Mouse (Mus musculus) heart, embryonic 15.5 days (tissue): ENCODE measurements around the gene Thop1. TPM values are rescaled to one million over a fixed set of nuclear protein-coding genes. Genes with fewer than 3 reads are reported as not detected.

Source experiments
- ATAC-seq: fragments of 200-750 bp; cut with Nextera tagmentation; replicated peaks from 2 replicates; pipeline ENCODE4 v1.8.0; 2017; ENCODE audit warnings: low read depth, moderate TSS enrichment; ENCODE audit not compliant: insufficient number of reproducible peaks, insufficient read depth, low FRiP score
- H3K27ac ChIP-seq: fragments of 300-500 bp; sonication (generic); 2 replicates; pipeline ENCODE4 v1.5.1; 2015; ENCODE audit warnings: mild to moderate bottlenecking, inconsistent platforms
- H3K27me3 ChIP-seq: fragments of 300-500 bp; sonication (generic); 2 replicates; pipeline ENCODE4 v1.6.1; 2015; ENCODE audit warnings: inconsistent platforms
- H3K36me3 ChIP-seq: fragments of 300-500 bp; sonication (generic); 2 replicates; pipeline ENCODE4 v1.6.1; 2015; ENCODE audit warnings: mild to moderate bottlenecking, inconsistent platforms
- H3K4me1 ChIP-seq: fragments of 300-500 bp; sonication (generic); replicated peaks from 2 replicates; pipeline ENCODE4 v1.6.1; 2015; ENCODE audit warnings: inconsistent platforms
- H3K4me2 ChIP-seq: fragments of 300-500 bp; sonication (generic); 2 replicates; pipeline ENCODE4 v1.6.1; 2015; ENCODE audit warnings: inconsistent platforms, mild to moderate bottlenecking, moderate library complexity
- H3K4me3 ChIP-seq: fragments of 300-500 bp; sonication (generic); 2 replicates; pipeline ENCODE4 v1.5.1; 2015; ENCODE audit warnings: mild to moderate bottlenecking, inconsistent platforms
- H3K9ac ChIP-seq: fragments of 300-500 bp; sonication (generic); 2 replicates; pipeline ENCODE4 v1.6.1; 2015; ENCODE audit warnings: mild to moderate bottlenecking, inconsistent platforms
- H3K9me3 ChIP-seq: fragments of 300-500 bp; sonication (generic); replicated peaks from 2 replicates; pipeline ENCODE4 v1.6.1; 2016; ENCODE audit warnings: inconsistent platforms
- WGBS: fragments of 180-500 bp; shearing (Covaris S2); methylation state at CpG from one replicate; pipeline ENCODE4 v1.1.7; 2015; ENCODE audit warnings: mixed read lengths; 5-methylcytosine and 5-hydroxymethylcytosine counted together
- polyA plus RNA-seq: library from polyadenylated mRNA; unstranded; fragments of >200 nt; fragmentation: Nextera tagmentation; extraction: Ambion mirVana; gene quantifications from 2 replicates; pipeline ENCODE4 v1.2.1, GENCODE M21; 2015

Thop1 gene
- polyA plus RNA-seq, 1 experiment from 2014 or later: 22.3 TPM

GRCm38 (mm10) chr10:81082168-81082960 lies 12.5 kb downstream of the Thop1 start:
- Histone ChIP-seq H3K9me3 (no peaks in the 10 kb centered on the region), H3K4me3 (no peak overlapping the region), H3K36me3 (peaks cover 42% of the 10 kb centered on the region), H3K4me1 (no peaks in the 10 kb centered on the region), H3K4me2 (no peak overlapping the region), H3K27me3 (no peaks in the 10 kb centered on the region), H3K27ac (no peak overlapping the region), H3K9ac (no peak overlapping the region)
- no peak for ATAC-seq
- 76% methylated on average over 7 of the region's 7 CpGs for WGBS

GRCm38 (mm10) chr10:81087021-81087420 lies 17.2 kb downstream of the Thop1 start:
- no peak for ATAC-seq
- H3K9me3 ChIP-seq: no peaks in the 10 kb centered on the region
- H3K36me3 ChIP-seq: peaks cover 2% of the 10 kb centered on the region
- H3K4me2 ChIP-seq: no peak overlapping the region
- 41% methylated on average over 2 of the region's 2 CpGs for WGBS
- 0 out of 2 replicates have a peak, but pooled peaks cover 7% of the 10 kb centered on the region for H3K4me1 ChIP-seq
- no peaks in the 10 kb centered on the region for H3K27me3 ChIP-seq
- no peak overlapping the region for H3K4me3 ChIP-seq
- H3K27ac ChIP-seq: no peak overlapping the region
- no peak overlapping the region for H3K9ac ChIP-seq

- Histone ChIP-seq H3K27ac (no peak overlapping the region), H3K9me3 (no peaks in the 10 kb centered on the region), H3K9ac (no peak overlapping the region), H3K4me1 (0 out of 2 replicates have a peak, but pooled peaks cover 7% of the 10 kb centered on the region), H3K27me3 (no peaks in the 10 kb centered on the region), H3K4me2 (no peak overlapping the region), H3K4me3 (no peak overlapping the region), H3K36me3 (no peaks in the 10 kb centered on the region)
- no peak; the same call in 1 of the 2 replicates for ATAC-seq
- WGBS: 31% methylated on average over 2 of the region's 2 CpGs
These were observed 19.4 kb downstream of the Thop1 start for GRCm38 (mm10) chr10:81089216-81089615.

- H3K27ac ChIP-seq: no peak overlapping the region
- no peaks in the 10 kb centered on the region for H3K27me3 ChIP-seq
- H3K9me3 ChIP-seq: no peaks in the 10 kb centered on the region
- 0 out of 2 replicates have a peak, but pooled peaks cover 7% of the 10 kb centered on the region for H3K4me1 ChIP-seq
- no peak overlapping the region for H3K4me3 ChIP-seq
- no peak for ATAC-seq
- H3K4me2 ChIP-seq: no peak overlapping the region
- no peaks in the 10 kb centered on the region for H3K36me3 ChIP-seq
- H3K9ac ChIP-seq: no peak overlapping the region
- 72% methylated on average over 7 of the region's 7 CpGs for WGBS
These were observed 20.8 kb downstream of the Thop1 start for GRCm38 (mm10) chr10:81090621-81091020.

GRCm38 (mm10) chr10:81092465-81093250 lies 22.8 kb downstream of the Thop1 start:
- ATAC-seq: no peak; the same call in 1 of the 2 replicates
- Histone ChIP-seq H3K27ac (no peak overlapping the region), H3K4me1 (0 out of 2 replicates have a peak, but pooled peaks cover 7% of the 10 kb centered on the region), H3K9ac (no peak overlapping the region), H3K4me3 (no peak overlapping the region), H3K4me2 (no peak overlapping the region), H3K27me3 (no peaks in the 10 kb centered on the region), H3K9me3 (no peaks in the 10 kb centered on the region), H3K36me3 (no peaks in the 10 kb centered on the region)
- WGBS: 42% methylated on average over 22 of the region's 22 CpGs

- H3K9ac ChIP-seq: no peak overlapping the region
- ATAC-seq: no peak
- no peak overlapping the region for H3K4me3 ChIP-seq
- WGBS: 51% methylated on average over 9 of the region's 9 CpGs
- no peaks in the 10 kb centered on the region for H3K27me3 ChIP-seq
- no peak overlapping the region for H3K27ac ChIP-seq
- no peaks in the 10 kb centered on the region for H3K4me1 ChIP-seq
- H3K9me3 ChIP-seq: no peaks in the 10 kb centered on the region
- no peaks in the 10 kb centered on the region for H3K36me3 ChIP-seq
- H3K4me2 ChIP-seq: no peak overlapping the region
These were observed 25.3 kb downstream of the Thop1 start for GRCm38 (mm10) chr10:81094931-81095678.

- no peaks in the 10 kb centered on the region for H3K9me3 ChIP-seq
- under 1% methylated on average over 56 of the region's 56 CpGs for WGBS
- peak within 1 kb of the TSS; percentile 88 for H3K4me2 ChIP-seq
- H3K36me3 ChIP-seq: peaks cover 24% of the 10 kb centered on the region
- H3K4me1 ChIP-seq: peaks cover 25% of the 10 kb centered on the region
- H3K27me3 ChIP-seq: no peaks in the 10 kb centered on the region
- peak within 1 kb of the TSS; percentile 87 for H3K4me3 ChIP-seq
- peak; percentile 93 for ATAC-seq
- H3K9ac ChIP-seq: peak within 1 kb of the TSS; percentile 98
- peak within 1 kb of the TSS; percentile 99 for H3K27ac ChIP-seq
These were observed 35.8 kb downstream of the Thop1 start, which contains the start of gene Map2k2 for GRCm38 (mm10) chr10:81105565-81106112. Gene Map2k2 (plus strand): TSS chr10:81105915.

GRCm38 (mm10) chr10:81106113-81106721 lies 36.4 kb downstream of the Thop1 start:
- Histone ChIP-seq H3K27ac (peak overlapping the region; percentile 99), H3K9ac (peak overlapping the region; percentile 98), H3K4me1 (peaks cover 25% of the 10 kb centered on the region), H3K9me3 (no peaks in the 10 kb centered on the region), H3K36me3 (peaks cover 29% of the 10 kb centered on the region), H3K4me2 (peak overlapping the region; percentile 88), H3K27me3 (no peaks in the 10 kb centered on the region), H3K4me3 (peak overlapping the region; percentile 87)
- WGBS: under 1% methylated on average over 35 of the region's 35 CpGs
- ATAC-seq: peak; percentile 88

GRCm38 (mm10) chr10:81112946-81113345 lies 43.1 kb downstream of the Thop1 start:
- H3K27me3 ChIP-seq: no peaks in the 10 kb centered on the region
- no peak overlapping the region for H3K4me2 ChIP-seq
- WGBS: 94% methylated on average over 6 of the region's 6 CpGs
- 0 out of 2 replicates have a peak, but pooled peaks cover 3% of the 10 kb centered on the region for H3K4me1 ChIP-seq
- no peak overlapping the region for H3K9ac ChIP-seq
- H3K9me3 ChIP-seq: no peaks in the 10 kb centered on the region
- H3K36me3 ChIP-seq: peaks cover 80% of the 10 kb centered on the region
- ATAC-seq: no peak
- no peak overlapping the region for H3K4me3 ChIP-seq
- H3K27ac ChIP-seq: no peak overlapping the region

- 93% methylated on average over 10 of the region's 10 CpGs for WGBS
- H3K9ac ChIP-seq: no peak overlapping the region
- H3K27me3 ChIP-seq: no peaks in the 10 kb centered on the region
- no peak overlapping the region for H3K27ac ChIP-seq
- no peak overlapping the region for H3K4me3 ChIP-seq
- H3K9me3 ChIP-seq: no peaks in the 10 kb centered on the region
- H3K36me3 ChIP-seq: peaks cover 89% of the 10 kb centered on the region
- H3K4me1 ChIP-seq: no peaks in the 10 kb centered on the region
- ATAC-seq: no peak
- H3K4me2 ChIP-seq: no peak overlapping the region
These were observed 49.8 kb downstream of the Thop1 start for GRCm38 (mm10) chr10:81119625-81120024.
